Mouse (Mus musculus) forebrain, embryonic 12.5 days (tissue): ENCODE data around the gene D17Wsu92e. TPM values are rescaled to one million over a fixed set of nuclear protein-coding genes. Genes with fewer than 3 reads are reported as not detected.

Source experiments
- polyA plus RNA-seq: library from polyadenylated mRNA; unstranded; fragments of >200 nt; fragmentation: Nextera tagmentation; extraction: Ambion mirVana; gene quantifications from 2 replicates; pipeline ENCODE4 v1.2.1, GENCODE M21; 2016

D17Wsu92e gene
- polyA plus RNA-seq, 1 experiment from 2014 or later, result 11.4 TPM

Other genes with a start within 250 kb of the D17Wsu92e start
- gene Nudt3, start 197.2 kb downstream of the D17Wsu92e start, polyA plus RNA-seq, result 170 and 178 TPM in 2 replicates
- gene RPS10-NUDT3, start 185.4 kb downstream of the D17Wsu92e start, polyA plus RNA-seq, result not detected in 2 replicates
- 699 and 734 TPM in 2 replicates for gene Rps10, start 184.0 kb downstream of the D17Wsu92e start, polyA plus RNA-seq
- 9.0 and 12.7 TPM in 2 replicates for gene Pacsin1, start 165.1 kb downstream of the D17Wsu92e start, polyA plus RNA-seq
- gene Spdef, start 91.7 kb downstream of the D17Wsu92e start, polyA plus RNA-seq, result 0.37 TPM in 1 of 2 replicates, not detected in the other
- gene Snrpc, start 17.5 kb upstream of the D17Wsu92e start, polyA plus RNA-seq, result 367 and 371 TPM in 2 replicates
- gene Uhrf1bp1, start 35.8 kb upstream of the D17Wsu92e start, polyA plus RNA-seq, result 10.0 and 10.5 TPM in 2 replicates
- gene Anks1, start 88.7 kb upstream of the D17Wsu92e start, polyA plus RNA-seq, result 61.0 and 84.9 TPM in 2 replicates
- 100 and 101 TPM in 2 replicates for gene Taf11, start 89.2 kb upstream of the D17Wsu92e start, polyA plus RNA-seq